Mouse (Mus musculus) megakaryocyte, embryonic 14.5 days (primary cell): ENCODE data around the gene Gjb5. TPM values are rescaled to one million over a fixed set of nuclear protein-coding genes. Genes with fewer than 3 reads are reported as not detected.

Experiments used
- H3K27me3 ChIP-seq: replicated peaks from 2 replicates; pipeline ENCODE3; 2012; ENCODE audit warnings: inconsistent platforms
- H3K36me3 ChIP-seq: replicated peaks from 2 replicates; pipeline ENCODE3; 2012; ENCODE audit warnings: low read length, inconsistent platforms, mixed read lengths
- H3K4me1 ChIP-seq: 2 replicates; pipeline ENCODE4 v1.6.1; 2012; ENCODE audit warnings: inconsistent platforms
- H3K4me3 ChIP-seq: replicated peaks from 2 replicates; pipeline ENCODE3; 2012; ENCODE audit warnings: moderate library complexity, mild to moderate bottlenecking, inconsistent platforms
- H3K9me3 ChIP-seq: 2 replicates; pipeline ENCODE4 v1.6.1; 2012; ENCODE audit warnings: inconsistent platforms
- FLI1 ChIP-seq: IDR thresholded peaks from 2 replicates; pipeline ENCODE4 v1.6.1; 2012; ENCODE audit warnings: low read length, inconsistent platforms, mixed read lengths
- GATA1 ChIP-seq: IDR thresholded peaks from 3 replicates; pipeline ENCODE4 v1.6.1; 2012; ENCODE audit warnings: mixed read lengths, low read length, inconsistent platforms, borderline replicate concordance
- polyA plus RNA-seq: library from polyadenylated mRNA; stranded (reverse); fragments of >175 nt; gene quantifications from 2 replicates; pipeline ENCODE4 v1.2.3, GENCODE M21; 2012; ENCODE audit warnings: low replicate concordance; ENCODE audit not compliant: insufficient read depth

The Gjb5 gene
- polyA plus RNA-seq, 1 experiment = not detected

DNA sequence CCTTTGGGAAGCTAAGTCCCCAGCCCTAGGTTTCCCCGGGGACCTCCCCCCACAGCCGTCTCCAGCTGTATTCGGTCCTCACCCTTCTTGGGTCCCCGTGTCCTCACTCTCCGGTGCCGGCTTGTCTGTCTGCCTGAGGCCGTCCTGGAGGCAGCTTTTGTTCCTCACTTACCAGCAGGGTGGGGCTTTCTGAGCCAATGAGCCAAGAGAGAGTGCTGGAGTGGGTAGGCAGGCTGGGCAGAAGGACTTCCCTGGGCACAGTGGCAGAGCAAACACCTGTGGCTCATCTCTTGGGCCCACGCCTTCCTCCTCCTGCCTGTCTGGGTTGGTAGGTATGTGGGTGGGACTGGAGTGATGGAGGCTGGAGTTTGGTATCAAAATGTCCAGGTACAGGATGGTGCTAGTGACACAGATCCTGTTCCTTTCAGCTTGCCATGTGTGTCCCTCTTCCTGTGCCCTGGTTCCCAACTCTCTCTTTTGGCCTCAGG, 4.0 kb downstream of the Gjb5 start, which contains the start of gene Gjb4:
Gene Gjb4, minus strand, starts transcription at position 131 of the 488 bp plus-strand sequence.
- H3K9me3 ChIP-seq = no peaks in the 10 kb centered on the region
- peaks cover 3% of the 10 kb centered on the region; the same call in 1 of the 2 replicates for H3K4me1 ChIP-seq
- H3K36me3 ChIP-seq = peaks cover 20% of the 10 kb centered on the region
- peak within 1 kb of the TSS; percentile 81 for H3K4me3 ChIP-seq
- peaks cover 17% of the 10 kb centered on the region for H3K27me3 ChIP-seq
- TF ChIP-seq FLI1 = no peak

DNA sequence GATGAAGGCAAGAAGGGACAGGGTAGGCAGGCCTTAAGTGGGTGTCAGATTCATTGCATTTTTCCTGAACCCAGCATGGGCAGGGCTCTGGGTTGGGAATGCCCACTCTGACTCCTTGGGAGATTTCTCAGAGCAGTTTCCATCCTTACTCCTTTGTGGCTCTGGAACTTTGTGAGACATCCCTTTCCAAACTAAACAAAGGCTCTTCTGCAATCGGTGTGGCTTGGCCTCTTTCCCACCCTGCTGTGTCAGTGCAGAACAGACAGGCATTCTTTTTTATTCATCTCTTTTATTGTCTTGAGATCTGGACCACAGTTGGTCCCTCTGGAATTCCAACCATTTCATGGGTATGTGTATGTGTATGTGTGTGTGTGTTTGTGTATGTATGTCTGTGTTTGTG, 5.4 kb downstream of the Gjb5 start:
- H3K4me3 ChIP-seq = no peak overlapping the region
- no peaks in the 10 kb centered on the region for H3K9me3 ChIP-seq
- TF ChIP-seq FLI1 (no peak), GATA1 (no peak)
- peaks cover 20% of the 10 kb centered on the region for H3K36me3 ChIP-seq
- H3K27me3 ChIP-seq = peaks cover 10% of the 10 kb centered on the region
- peaks cover under 1% of the 10 kb centered on the region; the same call in 1 of the 2 replicates for H3K4me1 ChIP-seq

DNA sequence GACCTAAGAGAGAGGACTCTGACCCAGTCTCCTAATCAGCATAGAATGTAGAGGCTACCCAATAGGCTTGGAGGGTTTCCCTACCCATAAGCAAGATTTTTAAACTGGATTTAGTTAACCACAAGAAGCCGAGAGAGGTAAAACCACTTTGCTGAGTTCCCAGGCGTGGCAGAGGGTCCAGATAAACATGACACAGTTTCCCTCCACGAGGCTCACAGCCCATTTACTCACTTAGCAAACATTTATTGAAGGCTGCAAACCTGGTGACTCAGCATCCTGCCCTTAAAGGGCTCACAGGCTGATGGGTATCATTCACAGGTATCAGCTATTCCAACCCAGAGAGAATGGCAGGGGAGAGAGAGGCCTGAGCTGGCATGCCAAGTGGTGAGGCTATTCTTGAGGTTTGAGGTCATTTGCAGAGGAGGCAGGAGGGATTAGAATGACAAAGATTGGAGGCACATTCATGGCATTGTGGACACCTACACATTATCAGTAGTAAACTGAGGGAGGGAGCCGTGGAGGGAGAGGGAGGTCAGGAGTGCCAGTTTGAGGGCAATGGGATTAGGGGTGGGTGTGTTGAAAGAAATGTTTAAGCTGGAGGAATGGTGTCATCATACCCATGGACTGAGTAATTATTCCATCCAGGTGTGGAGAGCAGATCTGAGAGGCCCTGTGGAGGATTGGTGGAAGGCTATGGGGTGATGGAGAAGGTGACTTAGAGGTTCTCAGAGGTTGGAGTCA, 8.3 kb downstream of the Gjb5 start:
- H3K9me3 ChIP-seq = no peaks in the 10 kb centered on the region
- H3K4me3 ChIP-seq = no peak overlapping the region
- H3K4me1 ChIP-seq = no peaks in the 10 kb centered on the region; the same call in 1 of the 2 replicates
- H3K36me3 ChIP-seq = peaks cover 20% of the 10 kb centered on the region
- no peak for TF ChIP-seq FLI1
- no peak for TF ChIP-seq GATA1
- no peaks in the 10 kb centered on the region for H3K27me3 ChIP-seq

DNA sequence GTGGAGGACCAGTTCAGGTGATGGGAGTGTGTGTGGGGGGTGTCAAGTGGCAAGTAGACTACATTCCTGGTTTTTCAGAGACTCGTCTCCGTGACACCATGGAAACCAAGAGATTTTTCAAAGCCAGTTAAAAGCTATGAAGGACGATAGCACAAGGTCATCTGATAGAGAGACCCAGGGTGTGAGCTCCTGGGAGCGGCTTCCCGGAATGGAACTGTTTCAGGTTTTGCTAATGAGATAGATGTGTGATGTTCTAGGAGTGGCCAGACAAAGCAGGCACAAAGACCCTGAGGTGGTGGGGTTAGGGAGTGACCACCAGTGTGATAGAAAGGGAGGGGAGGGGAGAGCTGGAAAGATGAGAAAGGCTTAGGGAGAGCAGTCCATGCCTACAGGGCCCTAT, 13.0 kb downstream of the Gjb5 start:
- no peak for TF ChIP-seq FLI1
- TF ChIP-seq GATA1 = no peak
- Histone ChIP-seq H3K4me1 (no peaks in the 10 kb centered on the region), H3K36me3 (no peaks in the 10 kb centered on the region), H3K4me3 (no peak overlapping the region), H3K9me3 (no peaks in the 10 kb centered on the region), H3K27me3 (peaks cover 6% of the 10 kb centered on the region)

DNA sequence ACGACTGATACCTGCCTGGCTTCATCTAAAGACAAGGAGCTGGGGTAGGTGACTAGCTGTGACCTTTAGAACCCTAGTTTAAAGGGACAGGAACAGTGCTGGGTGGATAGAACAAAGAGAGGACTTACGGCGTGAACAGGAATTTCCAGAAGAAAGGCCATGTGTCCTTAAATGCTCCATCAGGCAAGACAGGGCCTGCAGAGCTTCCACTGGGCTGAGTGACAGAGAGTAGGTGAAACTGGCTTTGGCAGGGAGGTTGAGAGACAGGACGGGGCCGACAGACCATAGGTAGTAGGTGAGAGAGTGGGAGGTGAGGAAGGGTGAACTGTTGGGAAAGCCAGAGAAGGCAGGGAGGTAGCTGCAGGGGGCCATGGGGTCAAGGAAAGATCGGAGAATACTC, 16.6 kb downstream of the Gjb5 start:
- peaks cover 10% of the 10 kb centered on the region for H3K27me3 ChIP-seq
- H3K4me1 ChIP-seq = no peaks in the 10 kb centered on the region
- H3K9me3 ChIP-seq = no peaks in the 10 kb centered on the region; the same call in 1 of the 2 replicates
- TF ChIP-seq GATA1 = no peak
- no peaks in the 10 kb centered on the region for H3K36me3 ChIP-seq
- no peak overlapping the region for H3K4me3 ChIP-seq

DNA sequence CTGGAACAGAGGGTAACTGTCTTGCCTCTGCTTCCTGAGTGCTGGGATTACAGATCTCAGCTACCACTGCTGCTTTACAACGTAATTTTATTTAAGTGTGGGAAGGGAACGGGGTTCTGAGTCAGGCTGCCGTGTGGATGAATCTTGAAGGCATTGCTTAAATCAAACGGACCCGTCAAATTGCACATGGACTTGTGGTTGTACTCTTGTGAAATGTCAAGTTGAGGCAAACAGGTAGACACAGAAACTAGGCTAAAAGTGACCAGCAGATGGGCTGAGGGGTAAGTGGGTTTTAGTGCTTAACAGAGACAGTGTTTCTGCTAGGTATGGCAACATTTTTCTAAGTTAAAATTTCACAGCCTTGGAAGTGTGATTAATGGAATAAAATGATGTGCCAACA, 20.3 kb downstream of the Gjb5 start:
- TF ChIP-seq FLI1 = no peak
- no peak for TF ChIP-seq GATA1
- Histone ChIP-seq H3K36me3 (no peaks in the 10 kb centered on the region), H3K27me3 (peaks cover 18% of the 10 kb centered on the region), H3K4me1 (no peaks in the 10 kb centered on the region), H3K4me3 (no peak overlapping the region), H3K9me3 (no peaks in the 10 kb centered on the region; the same call in 1 of the 2 replicates)

DNA sequence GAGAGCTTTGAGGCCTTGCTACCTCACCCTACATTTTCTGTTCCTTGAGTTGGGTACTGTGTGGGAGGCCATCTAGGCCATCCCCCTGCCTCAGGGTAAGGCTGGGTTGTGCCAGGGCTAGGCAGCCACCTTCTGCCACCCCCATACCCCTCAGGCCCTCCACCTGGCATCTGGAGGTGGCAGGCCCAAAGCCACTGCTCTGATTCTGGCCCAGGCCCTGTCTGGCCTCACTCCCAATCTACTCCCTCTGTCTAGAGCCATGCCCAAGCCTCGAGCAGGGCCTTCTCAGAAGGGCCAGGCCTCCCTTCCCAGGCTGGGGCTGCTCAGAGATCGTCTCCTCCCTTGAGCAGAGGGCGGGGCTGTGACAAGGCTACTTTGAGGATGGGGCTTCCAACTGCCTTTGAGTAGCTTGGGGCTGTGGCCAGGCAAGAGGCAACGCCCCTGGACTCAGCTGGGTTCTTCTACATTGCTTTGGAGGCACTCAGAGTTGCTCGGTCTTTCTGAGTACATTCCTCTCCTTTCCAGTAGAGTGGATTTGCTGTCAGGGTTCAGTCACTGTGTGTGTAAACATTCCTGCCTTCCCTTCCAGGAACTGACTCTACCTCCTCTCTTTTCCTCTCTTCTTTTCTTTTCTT, 23.0 kb downstream of the Gjb5 start:
- TF ChIP-seq FLI1 (no peak), GATA1 (no peak)
- Histone ChIP-seq H3K9me3 (no peaks in the 10 kb centered on the region; the same call in 1 of the 2 replicates), H3K36me3 (no peaks in the 10 kb centered on the region)

DNA sequence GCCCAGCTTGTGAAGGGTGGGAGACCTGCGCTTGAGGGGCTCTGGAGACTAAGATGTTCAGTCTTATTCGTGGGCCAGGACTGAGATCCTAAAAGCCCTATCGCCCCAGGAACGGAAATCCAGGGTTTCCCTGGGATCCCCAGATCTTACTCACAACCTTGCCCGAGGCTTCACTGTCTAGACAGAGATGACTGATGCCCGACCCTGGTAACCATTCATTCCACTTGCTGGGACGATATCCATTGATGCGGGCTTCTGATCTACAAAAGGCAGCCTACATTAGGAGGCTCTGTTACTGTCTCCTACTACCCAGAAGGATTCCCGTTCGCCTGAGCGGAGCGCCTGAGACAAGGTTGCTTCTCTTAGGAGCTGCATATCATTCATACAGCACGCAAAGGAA, 26.8 kb downstream of the Gjb5 start:
- TF ChIP-seq FLI1 (no peak), GATA1 (no peak)
- Histone ChIP-seq H3K4me3 (no peak overlapping the region), H3K4me1 (peaks cover 14% of the 10 kb centered on the region), H3K27me3 (peaks cover 55% of the 10 kb centered on the region), H3K36me3 (no peaks in the 10 kb centered on the region), H3K9me3 (no peaks in the 10 kb centered on the region)

More for the DNA sequence above, 23.0 kb downstream of the Gjb5 start:
- Histone ChIP-seq H3K27me3 (peaks cover 32% of the 10 kb centered on the region), H3K4me1 (peaks cover 8% of the 10 kb centered on the region), H3K4me3 (no peak overlapping the region)

DNA sequence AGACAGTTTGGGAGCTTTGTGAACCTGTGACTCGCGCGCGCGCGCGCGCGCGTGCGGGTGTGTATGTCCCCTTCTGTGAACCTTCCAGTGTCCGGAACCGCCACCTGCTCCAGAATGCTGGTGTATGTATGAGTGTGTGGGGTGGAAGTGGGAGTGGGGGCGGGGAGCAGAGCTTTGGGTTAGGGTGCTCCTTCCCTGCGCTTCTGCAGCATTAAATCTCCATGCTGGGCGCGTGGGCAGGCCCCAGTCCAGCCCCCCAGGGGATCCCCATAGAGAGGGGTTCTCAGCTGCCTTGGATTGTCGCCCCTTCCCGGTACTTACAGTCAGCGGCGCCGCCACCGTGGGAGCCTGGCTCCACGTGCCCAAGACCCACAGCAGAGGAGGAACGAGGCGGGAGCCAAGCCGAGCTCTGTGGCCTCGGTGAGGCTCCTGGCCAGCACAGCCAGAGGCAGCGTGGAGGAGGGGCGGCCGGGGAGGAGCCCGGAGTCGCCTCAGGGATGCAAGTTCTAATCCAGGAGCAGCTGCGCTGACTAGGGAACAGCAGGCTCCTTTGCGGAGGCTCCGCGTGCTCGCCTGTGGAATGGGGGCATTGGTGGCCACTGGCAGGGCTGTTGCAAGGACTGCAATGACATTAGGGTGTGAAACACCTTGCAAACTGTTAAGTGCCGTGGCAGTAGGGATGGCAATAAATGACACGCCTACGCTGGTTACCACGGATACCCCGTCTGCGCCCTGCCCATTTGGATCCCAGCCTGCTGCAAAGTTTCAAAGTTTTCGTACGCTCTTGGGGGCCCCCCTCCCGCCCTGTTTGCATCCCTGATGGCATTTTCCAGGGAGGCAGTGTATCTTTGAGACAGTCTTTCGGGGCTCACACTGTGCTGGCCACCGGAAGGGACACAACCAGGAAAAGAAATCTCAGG, 27.5 kb downstream of the Gjb5 start, which contains the start of gene Gjb3:
Gene Gjb3, minus strand, starts transcription at position 664 of the 920 bp plus-strand sequence.
- Histone ChIP-seq H3K27me3 (peaks cover 62% of the 10 kb centered on the region), H3K9me3 (no peaks in the 10 kb centered on the region), H3K36me3 (no peaks in the 10 kb centered on the region), H3K4me3 (peak within 1 kb of the TSS; percentile 80), H3K4me1 (peaks cover 14% of the 10 kb centered on the region)
- TF ChIP-seq FLI1 (no peak), GATA1 (no peak)
